Mouse (Mus musculus) stomach, embryonic 16.5 days (tissue): ENCODE measurements at regions not wholly inside any gene's neighbourhood (a gene's known extent, or its start where the extent isn't known, plus 50 kb on each side); places are given as distances from the start of the nearest gene placed in this dataset.
"Not testable (repeated sequence)": the region's sequence is repeated elsewhere in the genome, so short reads cannot be mapped to it uniquely, and the experiment has no call there.

Experiments
- ATAC-seq: fragments of 200-750 bp; cut with Nextera tagmentation; 2 replicates; pipeline ENCODE4 v1.8.0; 2017; ENCODE audit warnings: moderate number of reproducible peaks, moderate TSS enrichment; ENCODE audit not compliant: insufficient read depth, low FRiP score
- H3K27ac ChIP-seq: fragments of 300-500 bp; sonication (generic); 2 replicates; pipeline ENCODE4 v1.5.1; 2014; ENCODE audit warnings: low read length
- H3K27me3 ChIP-seq: fragments of 300-500 bp; sonication (generic); 2 replicates; pipeline ENCODE4 v1.6.1; 2014; ENCODE audit warnings: low read length, control low read depth, mixed read lengths; ENCODE audit not compliant: control insufficient read depth, insufficient read depth
- H3K36me3 ChIP-seq: fragments of 300-500 bp; sonication (generic); 2 replicates; pipeline ENCODE4 v1.6.1; 2014; ENCODE audit warnings: low read length; ENCODE audit not compliant: control insufficient read depth, insufficient read depth
- H3K4me1 ChIP-seq: fragments of 300-500 bp; sonication (generic); 2 replicates; pipeline ENCODE4 v1.6.1; 2014; ENCODE audit warnings: low read length, control low read depth, mixed read lengths; ENCODE audit not compliant: control insufficient read depth, insufficient read depth
- H3K4me2 ChIP-seq: fragments of 300-500 bp; sonication (generic); 2 replicates; pipeline ENCODE4 v1.6.1; 2014; ENCODE audit warnings: low read depth, low read length, mixed read lengths
- H3K4me3 ChIP-seq: fragments of 300-500 bp; sonication (generic); replicated peaks from 2 replicates; pipeline ENCODE4 v1.5.1; 2014; ENCODE audit warnings: mild to moderate bottlenecking, low read length
- H3K9ac ChIP-seq: fragments of 300-500 bp; sonication (generic); 2 replicates; pipeline ENCODE4 v1.6.1; 2014; ENCODE audit warnings: low read length
- H3K9me3 ChIP-seq: fragments of 300-500 bp; sonication (generic); replicated peaks from 2 replicates; pipeline ENCODE4 v1.6.1; 2016; ENCODE audit warnings: low read length, control low read depth; ENCODE audit not compliant: control insufficient read depth
- WGBS: fragments of 180-500 bp; shearing (Covaris S2); extraction: QIAGEN DNeasy Blood & Tissue Kit; methylation state at CpG from one replicate; pipeline ENCODE4 v1.1.7; 2014; 5-methylcytosine and 5-hydroxymethylcytosine counted together

DNA sequence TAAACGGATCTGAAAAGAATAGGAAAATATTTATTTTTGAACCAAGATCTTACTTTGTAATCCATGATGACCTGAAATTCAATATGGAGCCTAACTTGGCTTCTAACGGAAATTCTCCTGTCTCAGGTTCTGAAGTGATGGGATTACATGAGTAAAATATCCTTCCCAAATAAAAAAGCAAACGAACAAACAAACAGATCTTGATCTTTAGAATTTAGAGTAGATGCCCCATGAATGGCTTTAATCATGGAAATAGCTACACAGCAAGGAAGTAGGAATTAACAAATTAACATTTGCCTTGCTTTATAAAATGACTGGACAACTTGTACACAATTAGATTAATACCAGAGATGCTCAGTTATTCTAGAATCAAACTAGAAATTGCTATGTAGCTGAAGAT, 243.8 kb downstream of the Mef2c start:
- peaks cover 14% of the 10 kb centered on the region for H3K27me3 ChIP-seq
- no peak overlapping the region for H3K27ac ChIP-seq
- no peaks in the 10 kb centered on the region for H3K36me3 ChIP-seq
- ATAC-seq = no peak
- peaks cover 6% of the 10 kb centered on the region; the same call in 1 of the 2 replicates for H3K4me1 ChIP-seq
- H3K4me2 ChIP-seq = no peak overlapping the region
- H3K4me3 ChIP-seq = no peak overlapping the region
- WGBS = 56% methylated on average over 3 of the region's 3 CpGs
- no peaks in the 10 kb centered on the region for H3K9me3 ChIP-seq
- no peak overlapping the region for H3K9ac ChIP-seq

- H3K27ac ChIP-seq = no peak overlapping the region
- H3K4me3 ChIP-seq = no peak overlapping the region
- no peaks in the 10 kb centered on the region for H3K36me3 ChIP-seq
- H3K9ac ChIP-seq = no peak overlapping the region
- H3K9me3 ChIP-seq = no peaks in the 10 kb centered on the region
- no peak for ATAC-seq
- no peak overlapping the region for H3K4me2 ChIP-seq
- H3K4me1 ChIP-seq = peaks cover 6% of the 10 kb centered on the region; the same call in 1 of the 2 replicates
- H3K27me3 ChIP-seq = peaks cover 8% of the 10 kb centered on the region
- 74% methylated on average over 8 of the region's 8 CpGs for WGBS
Measured at GRCm38 (mm10) chr13:83749376-83750150, 245.7 kb downstream of the Mef2c start.

- Histone ChIP-seq H3K9me3 (no peaks in the 10 kb centered on the region), H3K27ac (no peak overlapping the region), H3K36me3 (no peaks in the 10 kb centered on the region), H3K4me1 (no peaks in the 10 kb centered on the region), H3K27me3 (peaks cover under 1% of the 10 kb centered on the region; the same call in 1 of the 2 replicates), H3K9ac (no peak overlapping the region), H3K4me3 (no peak overlapping the region), H3K4me2 (no peak overlapping the region)
- WGBS = 55% methylated on average over 4 of the region's 4 CpGs
- ATAC-seq = no peak
Measured at GRCm38 (mm10) chr13:83750437-83750836, 246.6 kb downstream of the Mef2c start.

DNA sequence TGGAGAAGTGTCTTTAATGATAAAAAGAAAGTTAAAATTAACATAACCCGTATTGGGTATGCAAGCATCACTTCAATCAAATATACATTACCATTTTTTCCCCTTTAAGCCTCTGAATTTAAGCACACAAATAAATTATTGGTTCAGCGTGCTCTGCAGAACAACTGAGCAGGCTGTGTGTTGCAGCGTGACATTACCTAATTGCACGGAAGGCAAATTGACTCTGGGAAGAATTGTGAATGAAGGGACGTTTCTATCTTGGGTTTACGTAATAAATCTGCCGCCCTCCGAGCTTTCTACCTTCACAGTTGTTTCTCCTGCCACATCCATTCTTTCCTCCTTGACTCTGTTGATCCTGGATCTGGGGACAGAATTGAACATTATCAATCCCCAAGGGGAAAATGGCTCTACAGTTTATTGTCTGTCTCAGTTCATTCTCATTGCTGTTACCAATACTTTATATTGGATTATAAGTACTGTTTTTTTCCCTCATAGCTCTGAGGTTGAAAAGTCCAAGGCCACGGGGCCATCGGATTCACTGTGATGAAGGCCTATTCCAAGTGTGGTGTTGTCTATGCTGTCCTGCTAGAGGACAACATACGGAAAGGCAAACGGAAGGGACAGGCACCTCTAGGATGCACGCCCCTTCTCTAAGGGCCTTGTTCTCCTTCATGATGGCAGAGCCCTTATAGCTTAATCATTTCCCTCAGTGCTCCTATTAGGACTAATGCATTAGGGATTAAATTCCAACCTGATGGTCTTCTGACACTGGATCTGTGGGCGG, 256.7 kb downstream of the Mef2c start:
- H3K9me3 ChIP-seq = no peaks in the 10 kb centered on the region
- no peaks in the 10 kb centered on the region for H3K27me3 ChIP-seq
- no peak overlapping the region for H3K27ac ChIP-seq
- H3K4me2 ChIP-seq = no peak overlapping the region
- 81% methylated on average over 14 of the region's 14 CpGs for WGBS
- H3K4me1 ChIP-seq = no peaks in the 10 kb centered on the region
- H3K36me3 ChIP-seq = no peaks in the 10 kb centered on the region
- no peak for ATAC-seq
- H3K4me3 ChIP-seq = no peak overlapping the region
- no peak overlapping the region for H3K9ac ChIP-seq

GRCm38 (mm10) chr13:83762484-83762883, 258.6 kb downstream of the Mef2c start:
- H3K9ac ChIP-seq = no peak overlapping the region
- 84% methylated on average over 1 of the region's 1 CpGs for WGBS
- no peaks in the 10 kb centered on the region for H3K36me3 ChIP-seq
- H3K4me2 ChIP-seq = no peak overlapping the region
- no peak for ATAC-seq
- no peaks in the 10 kb centered on the region for H3K4me1 ChIP-seq
- H3K4me3 ChIP-seq = no peak overlapping the region
- H3K27ac ChIP-seq = no peak overlapping the region
- no peaks in the 10 kb centered on the region for H3K27me3 ChIP-seq
- H3K9me3 ChIP-seq = no peaks in the 10 kb centered on the region

DNA sequence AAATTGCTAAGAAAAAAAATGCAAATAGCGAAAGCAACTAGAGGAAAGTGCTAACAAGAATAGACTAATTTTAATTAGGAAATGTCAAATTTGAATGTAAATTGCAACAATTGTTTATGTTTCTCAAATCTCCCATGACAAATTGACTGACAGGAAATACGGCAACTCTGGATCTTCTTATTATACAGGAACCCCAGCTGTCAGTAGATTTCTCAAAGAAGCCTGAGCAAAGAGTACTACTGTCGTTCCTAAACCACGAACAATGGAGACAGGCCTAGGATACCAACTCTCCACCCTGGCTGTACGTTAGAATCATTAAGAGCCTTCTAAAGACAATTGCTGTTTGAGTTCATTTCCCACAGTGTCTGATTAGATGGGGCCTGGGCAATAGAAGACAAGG, 259.5 kb downstream of the Mef2c start:
- H3K9me3 ChIP-seq, H3K4me1 ChIP-seq, H3K4me2 ChIP-seq, H3K4me3 ChIP-seq, H3K36me3 ChIP-seq, ATAC-seq, H3K27ac ChIP-seq, H3K9ac ChIP-seq, H3K27me3 ChIP-seq: not testable (repeated sequence)
- WGBS = 69% methylated on average over 5 of the region's 5 CpGs

- no peak for ATAC-seq
- no peak overlapping the region for H3K4me2 ChIP-seq
- H3K4me3 ChIP-seq = no peak overlapping the region
- H3K4me1 ChIP-seq = no peaks in the 10 kb centered on the region
- H3K27ac ChIP-seq = no peak overlapping the region
- H3K9me3 ChIP-seq = no peaks in the 10 kb centered on the region
- no peaks in the 10 kb centered on the region for H3K36me3 ChIP-seq
- no peaks in the 10 kb centered on the region; the same call in 1 of the 2 replicates for H3K27me3 ChIP-seq
- H3K9ac ChIP-seq = no peak overlapping the region
Measured at GRCm38 (mm10) chr13:83785643-83786042, 281.8 kb downstream of the Mef2c start.

DNA sequence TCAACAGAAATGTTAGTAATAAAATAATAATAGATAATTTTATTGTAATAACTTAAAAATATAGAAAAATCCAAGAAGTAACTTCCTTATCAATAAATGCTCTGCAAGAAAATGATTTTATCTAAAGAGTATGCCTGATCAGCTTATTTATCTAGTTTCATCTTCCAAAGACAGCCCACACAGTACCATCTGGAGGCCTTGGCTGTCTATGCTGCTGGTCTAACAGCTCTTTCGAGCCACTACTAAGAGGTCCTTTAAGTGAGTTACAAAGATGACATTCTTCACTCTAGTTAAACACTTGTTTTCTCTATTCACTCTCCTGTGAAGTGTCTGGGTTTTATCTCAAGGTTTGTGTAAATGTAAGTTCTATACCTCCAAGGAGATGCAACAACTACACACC, 305.7 kb downstream of the Mef2c start:
- H3K9me3 ChIP-seq = no peaks in the 10 kb centered on the region
- 77% methylated on average over 1 of the region's 1 CpGs for WGBS
- no peak for ATAC-seq
- no peak overlapping the region for H3K9ac ChIP-seq
- no peaks in the 10 kb centered on the region for H3K36me3 ChIP-seq
- H3K4me2 ChIP-seq = no peak overlapping the region
- H3K27ac ChIP-seq = no peak overlapping the region
- no peaks in the 10 kb centered on the region for H3K27me3 ChIP-seq
- H3K4me1 ChIP-seq = no peaks in the 10 kb centered on the region
- H3K4me3 ChIP-seq = no peak overlapping the region

- H3K4me3 ChIP-seq = no peak overlapping the region
- H3K4me1 ChIP-seq = no peaks in the 10 kb centered on the region
- no peak overlapping the region for H3K9ac ChIP-seq
- no peaks in the 10 kb centered on the region for H3K36me3 ChIP-seq
- H3K27ac ChIP-seq = no peak overlapping the region
- no peak for ATAC-seq
- H3K27me3 ChIP-seq = no peaks in the 10 kb centered on the region
- WGBS = 57% methylated on average over 4 of the region's 4 CpGs
- no peak overlapping the region for H3K4me2 ChIP-seq
- H3K9me3 ChIP-seq = no peaks in the 10 kb centered on the region
Measured at GRCm38 (mm10) chr13:83820291-83820690, 316.5 kb downstream of the Mef2c start.
